Mouse (Mus musculus): ENCODE results near the gene Speg. TPM values are rescaled to one million over a fixed set of nuclear protein-coding genes. Genes with fewer than 3 reads are reported as not detected.

Gene Speg
- total RNA-seq, 4 experiments from 2014 or later = 131 to 145 (median 137) TPM

- peak; percentile 41 for DNase-seq (ENCODE audit: low spot score)
Measured at GRCm38 (mm10) chr1:75458789-75459684, 83.9 kb downstream of the Speg start.

DNA sequence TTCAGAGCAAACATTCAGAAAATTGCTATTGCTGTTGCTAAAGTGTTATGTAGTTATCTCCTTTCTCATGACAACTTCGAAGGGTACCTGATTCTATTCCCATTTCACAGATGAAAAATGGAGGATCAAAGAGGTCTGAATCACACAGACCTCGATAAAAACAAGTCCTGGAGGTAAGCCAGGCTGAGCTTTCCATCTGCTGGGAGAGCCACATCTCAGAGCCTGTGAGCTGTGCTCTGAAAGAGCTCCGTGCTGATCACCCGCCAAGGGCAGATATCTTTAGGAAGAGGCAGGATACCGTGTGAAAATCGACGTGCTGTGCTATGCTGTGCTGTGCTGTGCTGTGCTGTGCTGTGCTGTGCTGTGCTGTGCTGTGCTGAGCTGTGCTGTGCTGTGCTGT, 85.2 kb downstream of the Speg start:
- DNase-seq (ENCODE audit: low spot score) = no peak

GRCm38 (mm10) chr1:75462636-75463035, 87.5 kb downstream of the Speg start:
- DNase-seq (ENCODE audit: low spot score) = no peak

DNA sequence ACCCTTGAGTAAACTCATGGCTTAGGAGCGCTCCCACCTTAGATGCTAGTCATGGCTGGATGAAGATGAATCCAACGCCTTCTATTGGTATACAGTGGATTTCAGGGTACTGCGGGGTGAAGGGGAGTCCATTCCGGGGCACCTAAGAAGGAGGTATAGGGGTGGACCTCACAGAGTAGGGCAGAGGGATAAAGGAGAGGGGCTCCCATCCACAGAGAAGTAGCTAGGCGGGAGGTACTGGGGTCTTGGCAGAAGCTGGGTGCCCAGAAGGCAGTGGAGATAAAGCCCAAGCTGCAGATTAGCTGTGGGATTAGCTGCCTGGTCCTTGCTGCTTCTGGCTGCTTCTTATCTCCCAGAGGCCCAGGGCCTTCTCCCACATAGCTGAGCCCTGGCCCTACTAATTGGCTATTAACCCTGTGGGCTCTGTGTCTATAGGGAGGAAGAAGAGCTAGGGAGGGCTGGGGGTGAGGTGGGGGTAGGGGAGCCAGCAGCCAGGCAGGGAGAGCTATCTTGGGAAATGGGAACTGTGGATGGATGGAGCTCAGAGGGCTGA, 88.6 kb downstream of the Speg start:
- no peak for DNase-seq (ENCODE audit: low spot score)

DNA sequence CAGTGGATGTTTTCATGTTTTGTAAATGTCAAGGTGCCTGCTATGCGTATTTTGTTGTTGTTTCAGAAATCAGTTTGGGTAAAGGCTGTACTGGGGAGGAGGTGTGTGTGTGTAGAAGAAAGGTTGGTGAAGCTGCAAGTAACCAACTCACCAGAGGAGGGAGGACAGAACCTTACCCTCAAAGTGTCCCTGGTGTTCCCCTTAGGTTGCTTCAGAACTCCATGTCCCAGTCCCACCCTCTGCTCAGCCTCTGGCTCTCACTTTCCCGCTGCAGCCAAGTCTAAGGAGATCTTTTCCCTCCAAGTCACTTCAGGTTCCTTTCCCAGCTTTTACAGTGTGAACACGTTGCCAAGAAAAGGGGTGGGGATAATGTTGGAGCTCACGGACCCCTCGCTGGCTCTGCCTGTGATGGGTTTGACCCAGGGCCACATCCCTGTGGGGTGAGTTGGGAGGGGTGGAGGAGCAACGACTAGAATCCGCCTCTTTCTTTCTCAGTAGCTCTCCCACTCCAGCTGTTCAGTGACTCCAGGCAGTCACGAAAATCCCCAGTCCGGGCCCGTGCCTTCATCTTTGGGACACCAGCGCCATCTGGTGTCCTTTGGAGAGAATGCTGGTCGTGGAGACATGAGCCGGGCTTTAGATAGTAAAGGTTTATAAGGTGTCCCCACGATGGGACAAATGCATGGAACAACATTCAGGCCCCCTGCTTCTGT, 92.3 kb downstream of the Speg start:
- peak; percentile 76 for DNase-seq (ENCODE audit: low spot score)

GRCm38 (mm10) chr1:75469287-75469825, 94.3 kb downstream of the Speg start:
- DNase-seq (ENCODE audit: low spot score) = no peak

DNA sequence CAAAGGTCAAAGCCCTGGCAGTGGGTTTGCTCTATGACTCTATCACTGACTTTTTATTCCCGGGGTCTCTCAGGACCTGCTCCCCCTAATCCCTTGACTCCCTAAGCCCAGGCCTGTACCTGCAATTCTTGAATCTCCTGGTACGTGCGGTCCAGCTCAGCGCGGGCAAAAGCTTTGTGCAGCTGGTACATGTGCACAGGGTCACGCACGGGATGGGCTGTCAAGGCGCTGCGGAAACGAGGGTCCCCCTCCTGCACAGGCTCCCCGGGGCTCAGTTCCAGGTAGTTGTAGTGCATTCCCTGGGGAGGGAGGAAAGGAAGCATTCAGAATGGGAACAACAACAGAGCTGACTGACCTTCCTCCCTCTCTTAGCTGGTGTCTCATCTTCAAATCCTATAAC, 101.3 kb downstream of the Speg start:
- no peak for DNase-seq (ENCODE audit: low spot score)

DNA sequence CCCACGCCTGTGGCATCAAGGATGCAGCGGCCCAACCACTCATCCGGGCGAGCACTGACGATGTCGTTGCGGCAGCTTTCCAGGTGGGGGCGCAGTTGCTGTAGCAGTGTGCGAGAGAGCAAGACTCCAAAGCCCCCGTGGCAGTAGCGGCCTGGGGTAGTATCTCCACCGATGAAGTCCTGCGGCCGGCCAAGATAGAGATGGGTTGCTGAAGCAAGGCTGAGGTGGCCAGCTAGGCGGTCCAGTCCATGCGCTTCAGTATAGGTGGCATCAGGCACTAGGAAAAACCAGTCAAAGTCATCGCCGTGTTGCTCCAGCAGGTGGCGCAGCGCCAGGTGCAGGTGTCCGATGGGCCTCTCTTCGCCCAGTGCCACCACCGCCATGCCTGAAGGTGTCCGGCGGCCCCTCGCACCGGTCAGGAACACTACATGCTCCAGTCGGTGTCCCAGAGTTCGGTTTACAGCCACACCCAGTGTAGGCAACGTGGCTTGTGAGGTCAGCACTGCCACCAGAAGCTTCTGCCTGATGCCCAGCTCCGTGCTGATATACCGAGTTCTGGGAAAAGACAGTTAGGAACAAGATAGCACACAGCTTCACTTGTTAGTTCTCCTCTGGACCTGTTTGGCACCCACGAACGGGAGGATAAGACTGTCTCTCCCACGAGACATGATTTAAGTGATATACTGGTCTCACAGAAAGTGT, 102.3 kb downstream of the Speg start:
- no peak for DNase-seq (ENCODE audit: low spot score)

DNA sequence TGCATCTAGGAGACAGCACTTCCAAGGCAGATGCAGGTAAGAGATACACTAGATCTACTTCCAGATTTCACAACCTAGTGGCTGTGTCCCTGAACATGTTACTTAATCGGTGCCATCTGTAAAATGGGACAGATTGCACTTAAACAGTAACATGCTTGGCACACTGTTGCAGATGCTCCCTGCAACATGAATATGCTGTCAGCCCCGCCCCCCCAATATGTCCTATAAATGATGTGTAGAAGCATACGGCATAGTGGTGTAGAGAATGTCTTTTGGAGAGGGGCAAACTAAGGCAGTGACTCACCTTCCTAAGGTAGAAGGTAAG, 102.8 kb downstream of the Speg start:
- no peak for DNase-seq (ENCODE audit: low spot score)

DNA sequence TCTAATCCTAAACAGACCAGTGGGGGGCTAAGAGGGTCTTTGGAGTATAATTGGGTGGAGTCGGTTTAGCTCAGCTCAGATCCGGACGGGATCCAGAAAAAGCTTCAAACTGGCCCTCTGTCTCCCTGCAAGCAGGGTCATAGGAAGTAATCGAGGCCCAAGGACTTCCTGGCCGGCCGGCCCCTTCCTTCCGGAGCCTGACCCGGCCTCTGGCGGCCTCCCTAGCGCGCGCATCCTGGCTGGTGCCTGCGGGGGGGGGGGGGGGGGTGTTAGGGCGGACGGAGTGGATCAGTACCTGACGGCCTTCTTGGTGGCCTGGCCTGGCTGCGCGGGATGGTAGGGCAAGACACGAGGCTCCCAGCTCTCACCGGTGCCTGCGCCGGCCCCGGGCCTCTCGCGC, 103.4 kb downstream of the Speg start:
- no peak for DNase-seq (ENCODE audit: low spot score)

DNA sequence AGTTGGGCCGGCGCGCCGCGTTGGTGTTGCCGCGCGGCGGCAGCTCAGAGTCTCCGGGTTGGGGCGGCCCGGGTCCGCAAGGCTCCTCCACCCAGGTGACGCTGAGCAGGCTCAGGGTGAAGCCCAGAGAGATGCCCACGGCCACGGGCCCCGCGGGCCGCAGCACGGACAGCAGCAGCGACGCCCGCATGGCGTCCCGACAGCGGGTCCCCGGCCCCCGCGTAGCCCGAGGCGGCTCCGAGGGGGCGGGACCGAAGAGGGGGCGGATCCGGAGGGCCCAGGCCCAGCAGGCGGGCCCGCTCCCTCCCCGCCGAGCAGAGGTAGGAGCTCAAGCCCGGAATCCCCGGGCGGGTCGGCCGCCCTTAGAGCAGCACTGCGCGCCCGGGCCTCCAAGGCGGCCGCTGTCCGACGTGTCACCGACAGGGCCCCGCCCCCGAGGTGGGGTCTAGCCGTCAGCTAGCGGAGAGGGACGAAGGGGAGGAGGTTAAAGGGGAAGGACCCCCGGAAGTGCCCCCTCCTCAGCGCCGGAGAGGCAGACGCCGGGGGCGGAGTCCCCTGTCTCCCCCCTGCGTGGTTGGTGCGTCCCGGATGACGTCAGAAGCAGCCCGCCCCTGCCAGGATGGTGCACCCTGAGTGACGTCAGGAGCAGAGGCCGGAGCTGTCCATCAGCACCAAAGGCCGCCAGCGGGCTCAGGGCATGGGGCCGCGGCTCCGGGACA, 104.0 kb downstream of the Speg start, which contains the start of the genes Chpf and Tmem198:
Gene Chpf, minus strand, starts transcription at position 392 of the 719 bp plus-strand sequence.
Gene Tmem198, plus strand, starts transcription at position 617 of the 719 bp plus-strand sequence.
- DNase-seq (ENCODE audit: low spot score) = peak; percentile 92

DNA sequence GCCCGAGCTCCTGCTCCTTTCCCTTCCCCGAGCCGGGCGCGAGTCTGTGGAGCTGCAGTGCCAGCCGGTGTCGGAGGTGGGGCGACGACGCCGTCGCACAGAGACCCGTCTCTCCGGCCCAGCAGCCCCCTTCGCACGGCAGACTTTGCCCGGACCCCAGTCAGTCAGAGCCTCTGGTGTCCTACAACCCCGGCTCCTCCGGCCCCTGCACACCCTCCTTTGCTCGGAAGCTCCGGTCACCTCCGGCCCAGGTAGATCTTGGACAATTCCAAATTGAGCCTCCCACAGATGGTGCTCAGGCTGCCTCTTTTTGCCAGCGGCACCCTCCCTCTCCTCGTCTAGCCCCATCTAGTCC, 104.5 kb downstream of the Speg start:
- no peak for DNase-seq (ENCODE audit: low spot score)

DNA sequence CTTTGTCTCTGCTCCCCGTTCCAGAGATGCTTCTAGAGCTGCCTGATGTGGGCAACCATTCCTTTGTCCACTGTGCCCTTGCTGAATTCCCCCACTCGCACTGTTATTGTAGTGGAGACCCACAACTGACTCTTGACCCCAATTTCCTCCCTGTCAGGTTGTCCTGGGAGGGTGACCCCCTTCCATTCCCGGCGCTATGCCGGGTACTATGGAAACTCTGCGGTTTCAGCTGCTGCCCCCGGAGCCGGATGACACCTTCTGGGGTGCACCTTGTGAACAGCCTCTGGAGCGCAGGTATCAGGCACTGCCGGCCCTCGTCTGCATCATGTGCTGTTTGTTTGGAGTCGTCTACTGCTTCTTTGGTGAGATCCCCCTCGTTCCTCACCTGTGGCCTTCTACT, 104.9 kb downstream of the Speg start:
- no peak for DNase-seq (ENCODE audit: low spot score)

DNA sequence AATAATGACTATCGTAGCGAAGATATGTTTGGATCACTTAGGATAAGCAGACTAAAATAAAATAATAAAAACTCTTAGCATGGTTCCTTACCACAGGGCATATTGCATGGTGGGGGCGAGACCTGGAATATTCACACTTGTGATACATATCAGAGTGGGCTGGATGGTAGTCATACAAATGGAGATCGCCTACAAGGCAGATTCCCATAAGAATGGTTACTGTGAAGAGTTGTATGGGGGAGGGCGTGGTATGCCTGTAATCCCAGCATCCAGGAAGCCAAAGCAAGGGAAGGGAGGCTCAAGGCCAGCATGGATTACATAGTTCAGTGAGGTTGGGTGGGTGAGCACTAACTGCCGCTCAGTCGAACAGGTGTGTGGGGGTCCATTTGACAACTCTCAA, 105.6 kb downstream of the Speg start:
- no peak for DNase-seq (ENCODE audit: low spot score)

Other genes starting within 250 kb of the Speg start
- gene Slc23a3, start 241.4 kb upstream of the Speg start, total RNA-seq (2022) = under 1 TPM; 0.53 to 0.71 (median 0.61) TPM
- 10 to 100 TPM; 19.8 to 26.4 (median 21.0) TPM for gene Cnppd1, start 232.6 kb upstream of the Speg start, total RNA-seq (2022)
- 10 to 100 TPM; 15.8 to 24.8 (median 20.7) TPM for gene Retreg2, start 232.5 kb upstream of the Speg start, total RNA-seq (2022)
- gene Zfand2b, start 206.7 kb upstream of the Speg start, total RNA-seq (2022) = 10 to 100 TPM; 14.6 to 16.9 (median 15.7) TPM
- 10 to 100 TPM; 24.7 to 34.9 (median 28.8) TPM for gene Abcb6, start 194.9 kb upstream of the Speg start, total RNA-seq (2022)
- gene Ankzf1, start 183.1 kb upstream of the Speg start, total RNA-seq (2022) = 10 to 100 TPM in 2 of 4 experiments, 1 to 10 TPM in 2; 7.7 to 13.9 (median 10.2) TPM
- gene Atg9a, start 183.1 kb upstream of the Speg start, total RNA-seq (2022) = 10 to 100 TPM; 67.6 to 77.9 (median 71.6) TPM
- gene Glb1l, start 164.5 kb upstream of the Speg start, total RNA-seq (2022) = 1 to 10 TPM; 1.1 to 4.1 (median 2.3) TPM
- 10 to 100 TPM; 29.3 to 44.0 (median 36.4) TPM for gene Stk16, start 164.5 kb upstream of the Speg start, total RNA-seq (2022)
- gene Tuba4a, start 155.4 kb upstream of the Speg start, total RNA-seq (2022) = 1,000 to 10,000 TPM in 1 of 4 experiments, 100 to 1,000 TPM in 3; 786 to 1,317 (median 908) TPM
- gene A630095N17Rik, start 143.2 kb upstream of the Speg start, total RNA-seq (2022) = not detected
- gene Dnajb2, start 138.9 kb upstream of the Speg start, total RNA-seq (2022) = 100 to 1,000 TPM; 102 to 135 (median 117) TPM
- 1 to 10 TPM; 1.4 to 3.2 (median 1.8) TPM for gene Ptprn, start 110.8 kb upstream of the Speg start, total RNA-seq (2022)
- not detected for gene Resp18, start 96.9 kb upstream of the Speg start, total RNA-seq (2022)
- gene Dnpep, start 57.3 kb upstream of the Speg start, total RNA-seq (2022) = 10 to 100 TPM; 85.4 to 89.1 (median 86.9) TPM
- 1,000 to 10,000 TPM; 1,263 to 1,551 (median 1,367) TPM for gene Des, start 15.0 kb upstream of the Speg start, total RNA-seq (2022)
- 10 to 100 TPM; 34.1 to 44.8 (median 40.8) TPM for gene Gmppa, start 60.6 kb downstream of the Speg start, total RNA-seq (2022)
- gene Asic4, start 75.1 kb downstream of the Speg start, total RNA-seq (2022) = not detected
- gene Chpf, start 104.0 kb downstream of the Speg start, total RNA-seq (2022) = 10 to 100 TPM; 22.4 to 23.9 (median 23.6) TPM
- under 1 TPM; 0.31 to 0.75 (median 0.42) TPM for gene Tmem198, start 104.2 kb downstream of the Speg start, total RNA-seq (2022)
- gene Obsl1, start 131.2 kb downstream of the Speg start, total RNA-seq (2022) = 100 to 1,000 TPM; 108 to 133 (median 122) TPM
- gene Inha, start 131.8 kb downstream of the Speg start, total RNA-seq (2022) = 1 to 10 TPM; 2.8 to 4.6 (median 3.9) TPM
- 10 to 100 TPM in 3 of 4 experiments, 1 to 10 TPM in 1; 8.3 to 10.4 (median 10.3) TPM for gene Stk11ip, start 146.2 kb downstream of the Speg start, total RNA-seq (2022)
- gene Slc4a3, start 171.0 kb downstream of the Speg start, total RNA-seq (2022) = 100 to 1,000 TPM; 221 to 344 (median 267) TPM

Data from heart, adult 8-10 months (tissue).